Mouse (Mus musculus) layer of hippocampus, adult 18-20 months (tissue): Measurements from ENCODE around the gene Trhr2. TPM values are rescaled to one million over a fixed set of nuclear protein-coding genes. Genes with fewer than 3 reads are reported as not detected.

Experiments used
- DNase-seq, 2 experiments: peaks; one replicate each; pipeline ENCODE4 v3.0.0; 2022; ENCODE audit warnings: low spot score in 2 of 2
- total RNA-seq, 2 experiments: library from RNA; stranded (reverse); gene quantifications; 2 replicates each; pipeline ENCODE4 v1.2.3; 2021

Trhr2 gene
- total RNA-seq, 2 experiments from 2014 or later = 0.41 to 1.3 TPM

- DNase-seq = no peak
Measured at GRCm38 (mm10) chr8:122307836-122308235, 52.7 kb downstream of the Trhr2 start.

Other genes with a start within 250 kb of the Trhr2 start
- 10 to 100 TPM; 43.7 to 52.2 TPM for gene Zfpm1, start 78.6 kb downstream of the Trhr2 start, total RNA-seq
- gene Zc3h18, start 15.9 kb upstream of the Trhr2 start, total RNA-seq = 10 to 100 TPM; 38.8 to 39.5 TPM
- gene Il17c, start 61.3 kb upstream of the Trhr2 start, total RNA-seq = not detected
- 10 to 100 TPM; 10.8 to 11.3 TPM for gene Cyba, start 72.2 kb upstream of the Trhr2 start, total RNA-seq
- gene Mvd, start 82.7 kb upstream of the Trhr2 start, total RNA-seq = 10 to 100 TPM; 18.5 to 22.1 TPM
- not detected for gene Snai3, start 100.0 kb upstream of the Trhr2 start, total RNA-seq
- 10 to 100 TPM; 40.3 to 45.5 TPM for gene Rnf166, start 115.3 kb upstream of the Trhr2 start, total RNA-seq
- 10 to 100 TPM; 21.1 to 22.3 TPM for gene Ctu2, start 115.4 kb upstream of the Trhr2 start, total RNA-seq
- gene Piezo1, start 190.6 kb upstream of the Trhr2 start, total RNA-seq = 1 to 10 TPM; 3.2 to 3.5 TPM
- gene Cdt1, start 207.3 kb upstream of the Trhr2 start, total RNA-seq = 1 to 10 TPM; 1.2 to 1.8 TPM
- 10 to 100 TPM; 58.1 to 61.6 TPM for gene Aprt, start 216.2 kb upstream of the Trhr2 start, total RNA-seq